Mouse (Mus musculus): ENCODE data around the gene Adamtsl2. TPM values are rescaled to one million over a fixed set of nuclear protein-coding genes. Genes with fewer than 3 reads are reported as not detected.

The Adamtsl2 gene
- total and polyA plus RNA-seq, 3 experiments = 0.13 TPM; not detected in 2

GRCm38 (mm10) chr2:27083761-27084475 is 4.7 kb downstream of the Adamtsl2 start:
- Histone ChIP-seq H3K27ac (ENCODE audit: insufficient read depth, low read depth) (no peak overlapping the region), H3K27me3 (replicated peaks) (peaks cover 14% of the 10 kb centered on the region), H3K36me3 (replicated peaks in 1 of 2; ENCODE audit: control insufficient read depth in 1 of 2, insufficient read depth in 1 of 2, low read length in 1 of 2) (no peaks in the 10 kb centered on the region), H3K9me3 (replicated peaks; ENCODE audit: low read length) (no peaks in the 10 kb centered on the region), H3K4me2 (ENCODE audit: insufficient read depth, low read depth, poor library complexity, severe bottlenecking) (no peak overlapping the region), H3K9ac (ENCODE audit: insufficient read depth, low read depth) (no peak overlapping the region), H3K4me1 (ENCODE audit: control insufficient read depth in 1 of 2, insufficient read depth in 2 of 2) (peaks cover 2 to 21% of the 10 kb centered on the region in 2 experiments; a peak in 2 of 4 replicates), H3K79me2 (replicated peaks; ENCODE audit: control insufficient read depth, extremely low read depth, insufficient read depth, poor library complexity, severe bottlenecking) (no peaks in the 10 kb centered on the region), H3K4me3 (replicated peaks in 1 of 3; ENCODE audit: low read depth in 2 of 3, low read length in 2 of 3, poor library complexity in 1 of 3) (no peak overlapping the region)
- in situ Hi-C loops (cut with MboI; ENCODE audit: low pct_ligation_motif_present, low pct_unique_long_range_greater_than_20kb, low sequenced_read_pairs) (loop anchor here (25.0 kb wide), 1 partner anchor 353 kb away; the partner anchor contains the start of genes Brd3os and Vav2), dilution Hi-C loops (cut with MboI; ENCODE audit: extremely low pct_ligation_motif_present, extremely low pct_unique_long_range_greater_than_20kb, low sequenced_read_pairs) (no loop called here)
- TF ChIP-seq JUND (conservative IDR thresholded peaks at IDR 0.05; ENCODE audit: low read depth, low read length) (no peak), PAX5 (IDR thresholded peaks at IDR 0.05; ENCODE audit: low read length) (no peak), E2F4 (IDR thresholded peaks at IDR 0.05; ENCODE audit: insufficient replicate concordance, low read depth, low read length) (no peak), USF1 (IDR thresholded peaks at IDR 0.05; ENCODE audit: low read depth, low read length) (no peak), EP300 (IDR thresholded peaks at IDR 0.05; ENCODE audit: low read length) (no peak), KAT2A (IDR thresholded peaks at IDR 0.05; ENCODE audit: insufficient replicate concordance, low read length) (no peak), BHLHE40 (IDR thresholded peaks at IDR 0.05; ENCODE audit: low read depth, low read length) (no peak), ZNF384 (IDR thresholded peaks at IDR 0.05; ENCODE audit: low read depth, low read length) (no peak), CHD2 (IDR thresholded peaks at IDR 0.05; ENCODE audit: low read length) (no peak), CHD1 (IDR thresholded peaks at IDR 0.05; ENCODE audit: low read depth, low read length) (no peak), SIN3A (IDR thresholded peaks at IDR 0.05; ENCODE audit: low read length) (no peak), MYC (IDR thresholded peaks at IDR 0.05; ENCODE audit: low read depth, low read length) (no peak), ZKSCAN1 (IDR thresholded peaks at IDR 0.05; ENCODE audit: borderline replicate concordance, low read depth, low read length) (no peak), NRF1 (IDR thresholded peaks at IDR 0.05; ENCODE audit: low read depth, low read length) (no peak), USF2 (conservative IDR thresholded peaks at IDR 0.05; ENCODE audit: low read depth, low read length) (no peak), SMC3 (IDR thresholded peaks at IDR 0.05; ENCODE audit: low read depth, low read length) (no peak), RAD21 (IDR thresholded peaks at IDR 0.05; ENCODE audit: low read depth, low read length) (no peak), GABPA (IDR thresholded peaks at IDR 0.05; ENCODE audit: insufficient replicate concordance, low read depth, low read length) (no peak)
- no peak for DNase-seq (ENCODE audit: extremely low read depth)

GRCm38 (mm10) chr2:27084963-27085362 is 5.8 kb downstream of the Adamtsl2 start:
- Histone ChIP-seq H3K27me3 (replicated peaks) (peaks cover 8% of the 10 kb centered on the region), H3K4me1 (ENCODE audit: control insufficient read depth in 1 of 2, insufficient read depth in 2 of 2) (peaks cover 2 to 15% of the 10 kb centered on the region in 2 experiments; a peak in 2 of 4 replicates), H3K36me3 (replicated peaks in 1 of 2; ENCODE audit: control insufficient read depth in 1 of 2, insufficient read depth in 1 of 2, low read length in 1 of 2) (no peaks in the 10 kb centered on the region), H3K27ac (ENCODE audit: insufficient read depth, low read depth) (no peak overlapping the region), H3K9me3 (replicated peaks; ENCODE audit: low read length) (no peaks in the 10 kb centered on the region), H3K9ac (ENCODE audit: insufficient read depth, low read depth) (no peak overlapping the region), H3K4me3 (replicated peaks in 1 of 3; ENCODE audit: low read depth in 2 of 3, low read length in 2 of 3, poor library complexity in 1 of 3) (no peak overlapping the region), H3K4me2 (ENCODE audit: insufficient read depth, low read depth, poor library complexity, severe bottlenecking) (no peak overlapping the region), H3K79me2 (replicated peaks; ENCODE audit: control insufficient read depth, extremely low read depth, insufficient read depth, poor library complexity, severe bottlenecking) (no peaks in the 10 kb centered on the region)
- in situ Hi-C loops (cut with MboI; ENCODE audit: low pct_ligation_motif_present, low pct_unique_long_range_greater_than_20kb, low sequenced_read_pairs) = loop anchor here (5.0 to 25.0 kb wide), 2 partner anchors 37 to 352 kb away; partner anchors contain the start of genes Brd3os and Vav2
- no peak for DNase-seq (ENCODE audit: extremely low read depth)
- dilution Hi-C loops (cut with MboI; ENCODE audit: extremely low pct_ligation_motif_present, extremely low pct_unique_long_range_greater_than_20kb, low sequenced_read_pairs) = no loop called here
- TF ChIP-seq CHD1 (IDR thresholded peaks at IDR 0.05; ENCODE audit: low read depth, low read length) = no peak
- peak; percentile 7; the same call in 1 of the 2 replicates for TF ChIP-seq USF1 (IDR thresholded peaks at IDR 0.05; ENCODE audit: low read depth, low read length)

Measured in CH12.LX (cell line).